Mouse (Mus musculus) CH12.LX (cell line): ENCODE results near the gene Cdh23. TPM values are rescaled to one million over a fixed set of nuclear protein-coding genes. Genes with fewer than 3 reads are reported as not detected.

Experiments
- DNase-seq: peaks from one replicate; pipeline ENCODE4 v3.0.0-alpha.2; 2013; ENCODE audit errors: extremely low read depth
- H3K27ac ChIP-seq: 2 replicates; pipeline ENCODE4 v1.5.1; 2012; ENCODE audit warnings: low read depth, mild to moderate bottlenecking, control low read depth, moderate library complexity; ENCODE audit not compliant: insufficient read depth
- H3K27me3 ChIP-seq: replicated peaks from 2 replicates; pipeline ENCODE3; 2012; ENCODE audit warnings: inconsistent platforms
- H3K36me3 ChIP-seq, 2 experiments: replicated peaks in 1 of 2; 2 replicates each; pipeline versions ENCODE3 to v1.6.1; 2012; ENCODE audit warnings: inconsistent platforms in 1 of 2, low read length in 1 of 2, mild to moderate bottlenecking in 1 of 2, mixed read lengths in 1 of 2, moderate library complexity in 1 of 2; ENCODE audit not compliant: control insufficient read depth in 1 of 2, insufficient read depth in 1 of 2
- H3K4me1 ChIP-seq, 2 experiments: 2 replicates each; pipeline ENCODE4 v1.6.1; 2012; ENCODE audit warnings: inconsistent platforms in 1 of 2, moderate library complexity in 1 of 2; ENCODE audit not compliant: insufficient read depth in 2 of 2, control insufficient read depth in 1 of 2
- H3K4me2 ChIP-seq: 2 replicates; pipeline ENCODE4 v1.6.1; 2012; ENCODE audit warnings: low read depth, mild to moderate bottlenecking, control low read depth; ENCODE audit not compliant: poor library complexity, insufficient read depth, severe bottlenecking
- H3K4me3 ChIP-seq, 3 experiments: fragments of 150-350 bp in 1 of 3; sonication (generic) in 1 of 3; replicated peaks in 1 of 3; 2 replicates each; pipeline versions ENCODE3 to v1.5.1; 2011 to 2012; ENCODE audit warnings: low read depth in 2 of 3, low read length in 2 of 3, mild to moderate bottlenecking in 2 of 3, moderate library complexity in 2 of 3, control low read depth in 1 of 3, improper control_type of control experiment in 1 of 3, inconsistent platforms in 1 of 3, mixed read lengths in 1 of 3; ENCODE audit not compliant: poor library complexity in 1 of 3
- H3K79me2 ChIP-seq: replicated peaks from 2 replicates; pipeline ENCODE4 v1.6.1; 2012; ENCODE audit warnings: mild to moderate bottlenecking, moderate library complexity; ENCODE audit not compliant: control insufficient read depth, poor library complexity, insufficient read depth, severe bottlenecking; ENCODE audit errors: extremely low read depth
- H3K9ac ChIP-seq: 2 replicates; pipeline ENCODE4 v1.6.1; 2012; ENCODE audit warnings: low read depth, mild to moderate bottlenecking, control low read depth, moderate library complexity; ENCODE audit not compliant: insufficient read depth
- H3K9me3 ChIP-seq: replicated peaks from 2 replicates; pipeline ENCODE3; 2012; ENCODE audit warnings: low read length, inconsistent platforms, mixed read lengths
- BHLHE40 ChIP-seq: IDR thresholded peaks from 2 replicates; pipeline ENCODE4 v1.6.1; 2011; ENCODE audit warnings: mild to moderate bottlenecking, low read depth, low read length, improper control_type of control experiment
- CHD1 ChIP-seq: IDR thresholded peaks from 2 replicates; pipeline ENCODE4 v1.6.1; 2012; ENCODE audit warnings: low read depth, low read length, improper control_type of control experiment, inconsistent platforms
- CHD2 ChIP-seq: IDR thresholded peaks from 2 replicates; pipeline ENCODE4 v1.6.1; 2011; ENCODE audit warnings: low read length, improper control_type of control experiment
- CTCF ChIP-seq, 2 experiments: IDR thresholded peaks in 1 of 2; conservative IDR thresholded peaks in 1 of 2; 2 replicates each; pipeline ENCODE4 v1.5.1; 2011 to 2012; ENCODE audit warnings: low read depth in 2 of 2, low read length in 2 of 2, improper control_type of control experiment in 1 of 2, inconsistent platforms in 1 of 2, mild to moderate bottlenecking in 1 of 2, moderate library complexity in 1 of 2
- E2F4 ChIP-seq: IDR thresholded peaks from 2 replicates; pipeline ENCODE4 v1.6.1; 2011; ENCODE audit warnings: low read depth, low read length, improper control_type of control experiment; ENCODE audit not compliant: insufficient replicate concordance
- ELF1 ChIP-seq: IDR thresholded peaks from 2 replicates; pipeline ENCODE4 v1.6.1; 2014; ENCODE audit warnings: low read depth, mild to moderate bottlenecking, inconsistent platforms, low read length, improper control_type of control experiment
- ETS1 ChIP-seq: conservative IDR thresholded peaks from 2 replicates; pipeline ENCODE4 v1.6.1; 2012; ENCODE audit warnings: low read depth, mild to moderate bottlenecking, inconsistent platforms, low read length, improper control_type of control experiment, moderate library complexity
- GABPA ChIP-seq: IDR thresholded peaks from 2 replicates; pipeline ENCODE4 v1.6.1; 2012; ENCODE audit warnings: low read depth, low read length, improper control_type of control experiment, inconsistent platforms; ENCODE audit not compliant: insufficient replicate concordance
- IRF4 ChIP-seq: IDR thresholded peaks from 2 replicates; pipeline ENCODE4 v1.6.1; 2014; ENCODE audit warnings: low read depth, mild to moderate bottlenecking, inconsistent platforms, low read length, improper control_type of control experiment
- JUN ChIP-seq: IDR thresholded peaks from 2 replicates; pipeline ENCODE4 v1.6.1; 2011; ENCODE audit warnings: low read depth, mild to moderate bottlenecking, low read length, improper control_type of control experiment, moderate library complexity; ENCODE audit not compliant: insufficient read depth
- MAX ChIP-seq: IDR thresholded peaks from 2 replicates; pipeline ENCODE4 v1.6.1; 2011; ENCODE audit warnings: low read length, improper control_type of control experiment
- MEF2A ChIP-seq: IDR thresholded peaks from 2 replicates; pipeline ENCODE4 v1.6.1; 2014; ENCODE audit warnings: low read depth, mild to moderate bottlenecking, inconsistent platforms, low read length, improper control_type of control experiment, borderline replicate concordance
- MXI1 ChIP-seq: IDR thresholded peaks from 2 replicates; pipeline ENCODE4 v1.6.1; 2011; ENCODE audit warnings: mild to moderate bottlenecking, low read depth, low read length, improper control_type of control experiment
- NRF1 ChIP-seq: IDR thresholded peaks from 2 replicates; pipeline ENCODE4 v1.6.1; 2014; ENCODE audit warnings: low read depth, mild to moderate bottlenecking, inconsistent platforms, low read length, improper control_type of control experiment, moderate library complexity
- PAX5 ChIP-seq: IDR thresholded peaks from 2 replicates; pipeline ENCODE4 v1.6.1; 2012; ENCODE audit warnings: low read length, inconsistent platforms, mixed read lengths
- POLR2A ChIP-seq: IDR thresholded peaks from 2 replicates; pipeline ENCODE4 v1.6.1; 2011; ENCODE audit warnings: low read depth, mild to moderate bottlenecking, improper control_type of control experiment, low read length
- RAD21 ChIP-seq: IDR thresholded peaks from 2 replicates; pipeline ENCODE4 v1.6.1; 2011; ENCODE audit warnings: low read depth, mild to moderate bottlenecking, low read length, improper control_type of control experiment, moderate library complexity
- SMC3 ChIP-seq: IDR thresholded peaks from 2 replicates; pipeline ENCODE4 v1.6.1; 2011; ENCODE audit warnings: low read depth, low read length, improper control_type of control experiment
- TBP ChIP-seq: conservative IDR thresholded peaks from 2 replicates; pipeline ENCODE4 v1.6.1; 2011; ENCODE audit warnings: low read depth, low read length, improper control_type of control experiment
- USF1 ChIP-seq: IDR thresholded peaks from 2 replicates; pipeline ENCODE4 v1.6.1; 2014; ENCODE audit warnings: low read depth, mild to moderate bottlenecking, inconsistent platforms, low read length, improper control_type of control experiment
- USF2 ChIP-seq: conservative IDR thresholded peaks from 2 replicates; pipeline ENCODE4 v1.6.1; 2011; ENCODE audit warnings: low read depth, low read length, improper control_type of control experiment
- ZC3H11A ChIP-seq: IDR thresholded peaks from 2 replicates; pipeline ENCODE4 v1.6.1; 2012; ENCODE audit warnings: low read depth, mild to moderate bottlenecking, inconsistent platforms, low read length, improper control_type of control experiment
- ZNF384 ChIP-seq: IDR thresholded peaks from 2 replicates; pipeline ENCODE4 v1.6.1; 2012; ENCODE audit warnings: low read depth, low read length, improper control_type of control experiment, inconsistent platforms
- dilution Hi-C: fragments of 300-500 bp; cut with MboI; formaldehyde crosslinking; loops from 2 replicates; pipeline ENCODE4 v1.14.3; 2020; ENCODE audit warnings: low sequenced_read_pairs; ENCODE audit not compliant: extremely low pct_unique_long_range_greater_than_20kb, extremely low pct_ligation_motif_present
- in situ Hi-C: fragments of 300-500 bp; cut with MboI; formaldehyde crosslinking; loops from 3 replicates; pipeline ENCODE4 v1.14.3; 2019; ENCODE audit warnings: low sequenced_read_pairs, low pct_ligation_motif_present, low pct_unique_long_range_greater_than_20kb, mixed read lengths
- polyA plus RNA-seq: library from polyadenylated mRNA; unstranded; fragments of >175 nt; gene quantifications from 2 replicates; pipeline ENCODE4 v1.2.1, GENCODE M21; 2012; ENCODE audit warnings: low read depth; ENCODE audit not compliant: insufficient read length
- total RNA-seq, 2 experiments: library from RNA; depleted of rRNA; stranded (reverse); fragments of 300-350 nt in 1 of 2; fragments of >200 nt in 1 of 2; gene quantifications; 2 replicates each; pipeline ENCODE4 v1.2.3; 2012 to 2014

The Cdh23 gene
- total and polyA plus RNA-seq, 3 experiments = 0.20 to 0.73 (median 0.30) TPM

DNA sequence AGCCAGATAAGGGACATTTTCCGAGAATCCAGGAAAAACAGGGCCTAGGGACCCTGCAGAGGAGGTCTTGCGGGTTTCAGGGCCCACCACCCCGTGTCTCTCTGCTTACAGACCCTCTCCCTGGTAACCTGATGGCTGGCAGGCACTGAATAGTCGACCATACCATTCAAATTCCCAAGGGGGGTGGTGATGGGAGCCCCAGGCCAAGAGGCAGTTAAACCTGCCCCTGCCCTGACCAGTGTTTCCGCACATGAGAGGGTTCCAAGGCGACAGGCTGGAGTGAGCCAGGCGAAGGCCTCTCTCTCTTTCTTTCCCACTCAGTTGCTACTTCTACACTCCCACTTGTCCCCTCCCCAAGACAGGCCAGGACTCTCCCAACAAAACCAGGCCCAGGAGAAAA, 296.8 kb downstream of the Cdh23 start, which contains the start of gene Gm17455:
TSS of gene Gm17455 (plus strand) at position 278 of the 400 bp plus-strand sequence.
- dilution Hi-C loops (no loop called here), in situ Hi-C loops (loop anchor here (25.0 kb wide), 1 partner anchor 487 kb away; no protein-coding TSS in a partner anchor)
- no peak within 1 kb of the TSS for H3K4me3 ChIP-seq
- no peaks in the 10 kb centered on the region for H3K4me1 ChIP-seq
- H3K4me2 ChIP-seq = no peak within 1 kb of the TSS
- no peak for DNase-seq
- H3K79me2 ChIP-seq = no peaks in the 10 kb centered on the region
- no peak within 1 kb of the TSS for H3K9ac ChIP-seq
- no peaks in the 10 kb centered on the region for H3K9me3 ChIP-seq
- H3K36me3 ChIP-seq = peaks cover 0 to 1% of the 10 kb centered on the region in 2 experiments
- no peak within 1 kb of the TSS for H3K27ac ChIP-seq
- TF ChIP-seq E2F4 (no peak), IRF4 (no peak), BHLHE40 (no peak), NRF1 (no peak), SMC3 (no peak), POLR2A (no peak), ELF1 (no peak), ETS1 (no peak), USF1 (no peak), CHD2 (no peak), ZNF384 (no peak), MEF2A (no peak), JUN (no peak), TBP (no peak)
- TF ChIP-seq, all 38 proteins: peak for 0
- H3K27me3 ChIP-seq = peaks cover 8% of the 10 kb centered on the region

DNA sequence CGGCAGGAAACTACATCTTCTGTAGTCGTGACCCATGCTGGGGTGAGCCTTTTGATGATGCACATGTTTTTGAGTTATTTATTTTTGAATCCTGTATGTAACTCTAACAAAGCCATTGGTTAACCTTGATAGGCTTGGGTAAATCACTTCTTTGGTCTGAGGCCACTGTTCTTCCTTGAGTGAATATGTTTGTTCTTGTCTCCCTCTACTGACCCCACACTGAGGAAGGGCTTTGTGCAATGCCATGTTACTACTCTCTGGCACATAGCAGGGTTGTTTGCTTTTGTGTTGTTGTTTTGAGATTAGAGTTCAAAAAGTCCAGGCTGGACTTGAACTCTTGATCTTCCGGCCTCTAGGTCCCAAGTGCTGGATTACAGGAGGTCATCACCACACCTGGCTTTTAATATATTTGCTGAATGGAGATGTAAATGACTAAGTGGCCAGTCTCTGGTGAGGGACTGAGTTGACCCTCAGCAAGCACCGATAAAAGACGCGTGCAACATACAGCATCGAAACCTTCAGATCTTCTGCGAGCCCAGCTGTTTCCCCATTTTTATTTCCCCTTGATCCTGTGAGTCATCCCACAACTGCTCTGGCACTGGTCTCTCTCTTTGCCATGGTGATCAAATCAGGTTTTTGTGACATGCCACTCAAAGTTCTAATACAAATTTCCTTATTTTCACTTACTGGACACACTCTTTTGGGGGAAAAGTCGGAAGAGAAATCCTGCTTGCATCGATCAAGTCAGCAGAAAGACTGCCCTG, 298.1 kb downstream of the Cdh23 start:
- Histone ChIP-seq H3K79me2 (no peaks in the 10 kb centered on the region), H3K9me3 (no peaks in the 10 kb centered on the region), H3K27ac (no peak overlapping the region), H3K4me1 (no peaks in the 10 kb centered on the region), H3K27me3 (peaks cover 7% of the 10 kb centered on the region), H3K9ac (no peak overlapping the region), H3K36me3 (peaks cover 0 to 4% of the 10 kb centered on the region in 2 experiments)
- no peak for DNase-seq
- dilution Hi-C loops = no loop called here
- TF ChIP-seq USF1 (no peak), GABPA (no peak), TBP (no peak), SMC3 (peak; percentile 81), JUN (no peak), ZC3H11A (peak; percentile 59), MAX (no peak), CHD1 (no peak), MXI1 (no peak), RAD21 (peak; percentile 79), PAX5 (no peak), ELF1 (no peak), CTCF (conservative IDR thresholded peaks at IDR 0.05 in 1 of 2, IDR thresholded peaks at IDR 0.05 in 1 of 2; ENCODE audit: low read depth in 2 of 2, low read length in 2 of 2) (peak in 1 of 2 experiments; percentile 72; a peak in 2 of 4 replicates), ZNF384 (no peak), USF2 (no peak), CHD2 (no peak)
- TF ChIP-seq, all 38 proteins: peak for 4
- H3K4me3 ChIP-seq = no peak overlapping the region
- no peak overlapping the region for H3K4me2 ChIP-seq
- in situ Hi-C loops = loop anchor here (25.0 kb wide), 1 partner anchor 486 kb away; no protein-coding TSS in a partner anchor
